Mouse (Mus musculus) intestine, postnatal 0 days (tissue): ENCODE measurements at regions not wholly inside any gene's neighbourhood (a gene's known extent, or its start where the extent isn't known, plus 50 kb on each side); places are given as distances from the start of the nearest gene placed in this dataset.

Experiments
- ATAC-seq: fragments of 200-750 bp; cut with Nextera tagmentation; 2 replicates; pipeline ENCODE4 v1.8.0; 2017; ENCODE audit warnings: mild to moderate bottlenecking, moderate TSS enrichment, moderate library complexity
- H3K27ac ChIP-seq: fragments of 300-500 bp; sonication (generic); 2 replicates; pipeline ENCODE4 v1.5.1; 2014; ENCODE audit warnings: mild to moderate bottlenecking, low read depth, low read length, moderate library complexity
- H3K27me3 ChIP-seq: fragments of 300-500 bp; sonication (generic); replicated peaks from 2 replicates; pipeline ENCODE4 v1.6.1; 2014; ENCODE audit warnings: low read length, mixed read lengths; ENCODE audit not compliant: control insufficient read depth, insufficient read depth
- H3K36me3 ChIP-seq: fragments of 300-500 bp; sonication (generic); 2 replicates; pipeline ENCODE4 v1.6.1; 2014; ENCODE audit warnings: mild to moderate bottlenecking, moderate library complexity; ENCODE audit not compliant: control insufficient read depth, insufficient read depth
- H3K4me1 ChIP-seq: fragments of 300-500 bp; sonication (generic); replicated peaks from 2 replicates; pipeline ENCODE4 v1.6.1; 2014; ENCODE audit warnings: antibody characterized with exemption, low read length, mixed read lengths; ENCODE audit not compliant: control insufficient read depth, insufficient read depth
- H3K4me2 ChIP-seq: fragments of 300-500 bp; sonication (generic); replicated peaks from 2 replicates; pipeline ENCODE4 v1.6.1; 2014; ENCODE audit warnings: low read depth, mild to moderate bottlenecking, moderate library complexity
- H3K4me3 ChIP-seq: fragments of 300-500 bp; sonication (generic); 2 replicates; pipeline ENCODE4 v1.5.1; 2014; ENCODE audit warnings: low read depth, low read length
- H3K9ac ChIP-seq: fragments of 300-500 bp; sonication (generic); 2 replicates; pipeline ENCODE4 v1.6.1; 2014; ENCODE audit warnings: mild to moderate bottlenecking, low read depth, low read length
- H3K9me3 ChIP-seq: fragments of 300-500 bp; sonication (generic); 2 replicates; pipeline ENCODE4 v1.6.1; 2016; ENCODE audit warnings: mixed run types; ENCODE audit not compliant: control insufficient read depth
- CTCF ChIP-seq: sonication (generic); IDR thresholded peaks from 2 replicates; pipeline ENCODE4 v1.5.1; 2016; ENCODE audit warnings: low read depth, mild to moderate bottlenecking, control low read depth, antibody characterized with exemption, moderate library complexity
- WGBS: fragments of 180-500 bp; shearing (Covaris S2); extraction: QIAGEN DNeasy Blood & Tissue Kit; methylation state at CpG from one replicate; pipeline ENCODE4 v1.1.7; 2014; 5-methylcytosine and 5-hydroxymethylcytosine counted together

GRCm38 (mm10) chr7:124907662-124908296 is 536.7 kb upstream of the Kdm8 start:
- no peak for TF ChIP-seq CTCF
- H3K4me1 ChIP-seq: no peaks in the 10 kb centered on the region
- ATAC-seq: no peak
- no peaks in the 10 kb centered on the region for H3K27me3 ChIP-seq
- no peaks in the 10 kb centered on the region for H3K9me3 ChIP-seq
- no peak overlapping the region for H3K4me3 ChIP-seq
- H3K9ac ChIP-seq: no peak overlapping the region
- H3K4me2 ChIP-seq: no peak overlapping the region
- no peak overlapping the region for H3K27ac ChIP-seq
- no peaks in the 10 kb centered on the region for H3K36me3 ChIP-seq
- 63% methylated on average over 5 of the region's 5 CpGs for WGBS

DNA sequence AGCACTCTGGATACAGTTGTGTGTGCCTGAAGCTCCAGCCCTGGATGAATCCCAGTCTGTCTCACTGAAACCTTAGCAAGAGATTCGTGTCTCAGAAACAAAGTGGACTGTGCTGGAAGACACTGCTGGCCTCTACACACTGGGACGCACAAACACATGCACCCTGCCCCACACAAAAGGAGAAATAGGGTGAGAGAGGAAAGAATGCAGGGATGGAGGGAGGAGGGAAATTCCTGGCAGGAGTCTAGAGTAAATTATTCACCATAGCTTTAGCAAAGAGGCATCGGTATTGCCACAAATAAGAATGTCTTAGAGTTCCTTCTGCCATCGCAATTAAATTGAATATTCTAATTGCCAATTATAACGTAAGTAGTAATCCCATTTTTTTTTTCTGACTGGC is 530.4 kb upstream of the Kdm8 start:
- Histone ChIP-seq H3K9ac (no peak overlapping the region), H3K9me3 (no peaks in the 10 kb centered on the region), H3K27ac (no peak overlapping the region), H3K4me2 (no peak overlapping the region), H3K4me1 (no peaks in the 10 kb centered on the region), H3K4me3 (no peak overlapping the region), H3K27me3 (no peaks in the 10 kb centered on the region), H3K36me3 (no peaks in the 10 kb centered on the region)
- no peak for ATAC-seq
- TF ChIP-seq CTCF: no peak
- 73% methylated on average over 5 of the region's 5 CpGs for WGBS

GRCm38 (mm10) chr7:124914479-124914878 is 530.0 kb upstream of the Kdm8 start:
- Histone ChIP-seq H3K9ac (no peak overlapping the region), H3K4me2 (no peak overlapping the region), H3K36me3 (no peaks in the 10 kb centered on the region), H3K27me3 (no peaks in the 10 kb centered on the region), H3K27ac (no peak overlapping the region), H3K4me3 (no peak overlapping the region), H3K9me3 (no peaks in the 10 kb centered on the region), H3K4me1 (no peaks in the 10 kb centered on the region)
- ATAC-seq: no peak
- TF ChIP-seq CTCF: no peak
- 68% methylated on average over 4 of the region's 4 CpGs for WGBS

DNA sequence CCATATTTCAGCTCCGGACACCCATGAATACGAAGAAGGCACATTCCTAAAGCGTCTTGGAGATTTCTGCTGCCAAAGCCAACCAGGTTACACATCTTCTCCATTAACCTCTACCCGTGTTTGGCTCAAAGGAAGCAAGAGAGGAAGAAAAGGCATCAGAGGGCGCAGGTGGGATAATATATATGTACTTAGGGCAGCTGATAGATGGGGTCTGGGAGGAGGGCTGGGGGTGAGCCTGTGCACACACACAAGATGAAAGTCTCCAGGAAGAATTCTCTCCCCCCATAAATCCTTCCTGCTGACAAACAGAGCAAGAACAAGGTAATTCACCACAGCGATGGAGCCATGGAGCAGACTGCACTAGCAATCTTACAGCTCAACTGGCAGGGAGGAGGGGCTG is 529.5 kb upstream of the Kdm8 start:
- Histone ChIP-seq H3K9ac (no peak overlapping the region), H3K9me3 (no peaks in the 10 kb centered on the region), H3K4me1 (no peaks in the 10 kb centered on the region), H3K27me3 (no peaks in the 10 kb centered on the region), H3K4me2 (no peak overlapping the region), H3K36me3 (no peaks in the 10 kb centered on the region), H3K27ac (no peak overlapping the region), H3K4me3 (no peak overlapping the region)
- no peak for ATAC-seq
- 35% methylated on average over 6 of the region's 6 CpGs for WGBS
- no peak for TF ChIP-seq CTCF

DNA sequence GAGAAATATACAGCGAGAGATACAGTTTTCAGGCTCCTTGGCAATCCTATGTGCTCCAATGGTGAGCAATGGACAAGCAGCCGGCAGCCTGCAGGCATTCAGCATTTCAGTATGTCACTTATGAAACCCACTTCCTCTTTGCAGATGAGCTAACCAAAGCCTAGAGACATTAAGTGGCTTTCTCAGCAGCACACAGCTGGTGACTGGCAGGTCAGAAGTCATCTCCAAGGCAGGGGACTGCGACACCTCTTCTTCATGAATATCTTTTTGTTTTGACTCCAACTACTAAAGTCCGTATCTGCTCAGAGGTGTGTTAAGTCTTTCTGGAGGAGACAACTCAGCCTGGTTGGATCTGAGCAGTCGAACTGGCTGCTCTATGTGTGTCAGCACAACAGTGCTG is 528.8 kb upstream of the Kdm8 start:
- TF ChIP-seq CTCF: no peak
- 74% methylated on average over 5 of the region's 5 CpGs for WGBS
- no peak for ATAC-seq

GRCm38 (mm10) chr7:124917606-124918120 is 526.8 kb upstream of the Kdm8 start:
- no peak overlapping the region for H3K4me3 ChIP-seq
- H3K4me1 ChIP-seq: no peaks in the 10 kb centered on the region
- 30% methylated on average over 5 of the region's 5 CpGs for WGBS
- H3K4me2 ChIP-seq: no peak overlapping the region
- H3K27me3 ChIP-seq: no peaks in the 10 kb centered on the region
- 0 out of 2 replicates have a peak, but pooled peaks have one; percentile 8 for TF ChIP-seq CTCF
- ATAC-seq: no peak
- H3K27ac ChIP-seq: no peak overlapping the region
- no peaks in the 10 kb centered on the region for H3K36me3 ChIP-seq
- no peaks in the 10 kb centered on the region for H3K9me3 ChIP-seq
- no peak overlapping the region for H3K9ac ChIP-seq

More for the DNA sequence above, 528.8 kb upstream of the Kdm8 start:
- Histone ChIP-seq H3K9ac (no peak overlapping the region), H3K9me3 (no peaks in the 10 kb centered on the region), H3K36me3 (no peaks in the 10 kb centered on the region), H3K27ac (no peak overlapping the region), H3K4me2 (no peak overlapping the region), H3K4me1 (no peaks in the 10 kb centered on the region), H3K27me3 (no peaks in the 10 kb centered on the region), H3K4me3 (no peak overlapping the region)

DNA sequence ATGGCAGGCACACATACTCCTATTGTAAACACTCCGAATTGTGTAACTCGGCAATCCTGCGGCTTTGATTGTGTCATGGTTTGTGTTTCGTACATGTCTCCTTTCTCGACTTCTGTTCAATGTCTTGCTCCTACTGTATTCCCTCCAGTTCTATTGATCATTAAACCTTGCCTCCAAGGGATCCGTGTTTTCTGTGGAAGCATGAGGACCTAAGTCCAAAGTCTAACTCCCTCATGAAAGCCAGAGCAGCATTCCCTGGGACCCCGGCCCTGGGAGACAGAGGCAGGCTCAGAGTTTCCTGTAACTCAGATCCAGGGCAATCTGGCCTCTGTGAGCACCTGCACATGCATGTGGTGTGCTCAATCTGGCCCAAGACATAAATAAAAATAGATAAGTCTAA is 521.7 kb upstream of the Kdm8 start:
- no peak overlapping the region for H3K27ac ChIP-seq
- 37% methylated on average over 7 of the region's 7 CpGs for WGBS
- H3K9me3 ChIP-seq: no peaks in the 10 kb centered on the region
- H3K36me3 ChIP-seq: no peaks in the 10 kb centered on the region
- no peak for TF ChIP-seq CTCF
- no peaks in the 10 kb centered on the region for H3K27me3 ChIP-seq
- no peak overlapping the region for H3K4me2 ChIP-seq
- no peak overlapping the region for H3K4me3 ChIP-seq
- ATAC-seq: no peak
- no peaks in the 10 kb centered on the region for H3K4me1 ChIP-seq
- no peak overlapping the region for H3K9ac ChIP-seq
